Mouse (Mus musculus): ENCODE data around the gene Plekhh1. TPM values are rescaled to one million over a fixed set of nuclear protein-coding genes. Genes with fewer than 3 reads are reported as not detected.

Gene Plekhh1
- total RNA-seq (2015) (0.76 and 0.96 TPM in 2 replicates), total RNA-seq (2017) (0.37 and 0.98 TPM in 2 replicates)

GRCm38 (mm10) chr12:79028911-79029861 is at the start of gene Plekhh1:
Gene Plekhh1, plus strand, starts transcription at chr12:79029163.
- peak; percentile 90 for ATAC-seq (ENCODE audit: poor library complexity, severe bottlenecking)

DNA sequence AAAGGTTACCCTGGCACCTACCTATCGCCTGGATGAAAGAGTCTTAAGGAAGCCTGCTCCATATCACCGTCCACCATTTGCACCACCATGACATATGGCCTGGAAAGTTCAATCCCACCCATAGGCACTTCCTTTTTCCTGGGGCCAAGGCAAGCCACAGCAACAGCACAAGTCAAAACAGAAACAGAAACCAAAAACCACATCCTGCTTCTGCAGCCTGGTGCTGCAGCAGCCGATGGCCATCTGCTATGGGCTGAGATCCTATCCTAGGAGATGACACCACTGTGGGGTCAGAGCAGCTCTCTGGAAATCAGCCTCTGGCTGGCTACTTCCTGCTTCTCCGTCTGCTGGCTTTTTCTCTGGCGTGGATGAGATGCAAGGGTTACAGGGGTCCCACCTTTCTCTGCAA is 48.3 kb upstream of the Plekhh1 start:
- ATAC-seq (ENCODE audit: poor library complexity, severe bottlenecking), result peak; percentile 94

GRCm38 (mm10) chr12:78981131-78981530 is 47.8 kb upstream of the Plekhh1 start:
- ATAC-seq (ENCODE audit: poor library complexity, severe bottlenecking), result 0 out of 2 replicates have a peak, but pooled peaks have one; percentile 9

- ATAC-seq (ENCODE audit: poor library complexity, severe bottlenecking), result no peak
Measured at GRCm38 (mm10) chr12:78981938-78982825, 46.8 kb upstream of the Plekhh1 start.

DNA sequence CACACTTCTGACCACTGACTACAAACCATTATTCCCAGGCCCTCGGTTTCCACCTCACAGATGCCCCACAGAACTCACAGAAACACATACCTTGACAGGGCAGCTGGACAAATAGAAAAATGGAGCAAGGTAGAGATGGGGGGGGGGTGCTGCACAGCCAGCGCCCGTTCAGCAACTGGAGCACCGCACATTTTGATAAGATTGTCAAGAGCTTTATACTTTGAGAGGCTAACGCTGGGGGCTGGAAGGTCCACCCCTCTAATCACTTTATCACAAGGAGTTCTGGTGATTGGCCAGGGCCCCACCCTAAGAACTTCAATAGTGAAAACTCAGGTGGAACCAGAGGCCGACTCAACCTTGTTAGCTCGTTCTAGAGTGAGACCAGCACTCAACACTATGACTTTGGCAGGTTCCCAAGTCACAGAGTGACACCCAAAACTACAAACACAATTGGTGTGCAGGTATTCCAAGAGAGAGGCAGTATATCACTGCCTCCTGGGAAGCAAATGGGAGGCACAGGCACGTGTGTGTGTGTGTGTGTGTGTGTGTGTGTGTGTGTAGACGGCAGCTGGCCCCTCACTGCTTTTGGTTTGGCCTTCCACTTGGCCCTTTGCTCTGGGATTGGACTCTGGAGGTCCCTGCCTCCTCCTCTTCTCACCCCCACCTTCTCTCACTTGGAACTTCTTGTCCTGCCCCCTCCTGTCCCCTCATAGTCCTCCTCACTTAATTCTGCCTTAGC is 45.5 kb upstream of the Plekhh1 start:
- no peak for ATAC-seq (ENCODE audit: poor library complexity, severe bottlenecking)

DNA sequence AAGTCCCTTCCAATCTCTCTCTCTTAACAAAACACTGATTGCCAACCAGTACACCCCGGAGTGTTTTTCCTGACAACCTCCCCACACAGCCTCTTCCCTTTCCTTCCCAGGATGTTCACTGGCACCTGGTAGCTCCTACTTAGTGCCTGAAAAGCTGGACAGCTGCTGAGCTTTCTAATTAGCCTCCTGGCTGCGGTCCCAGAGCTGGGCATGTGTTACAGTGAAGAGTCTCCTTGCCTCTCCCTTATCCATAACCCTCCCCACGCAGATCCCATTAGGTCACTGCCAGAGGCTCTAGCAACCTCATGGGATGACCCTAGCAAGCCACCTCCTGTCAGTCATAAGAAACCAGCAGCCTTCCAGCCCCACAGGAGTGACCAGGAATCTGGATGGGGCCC is 44.9 kb upstream of the Plekhh1 start:
- no peak for ATAC-seq (ENCODE audit: poor library complexity, severe bottlenecking)

- ATAC-seq (ENCODE audit: poor library complexity, severe bottlenecking), result no peak
Measured at GRCm38 (mm10) chr12:78987581-78988081, 41.3 kb upstream of the Plekhh1 start.

DNA sequence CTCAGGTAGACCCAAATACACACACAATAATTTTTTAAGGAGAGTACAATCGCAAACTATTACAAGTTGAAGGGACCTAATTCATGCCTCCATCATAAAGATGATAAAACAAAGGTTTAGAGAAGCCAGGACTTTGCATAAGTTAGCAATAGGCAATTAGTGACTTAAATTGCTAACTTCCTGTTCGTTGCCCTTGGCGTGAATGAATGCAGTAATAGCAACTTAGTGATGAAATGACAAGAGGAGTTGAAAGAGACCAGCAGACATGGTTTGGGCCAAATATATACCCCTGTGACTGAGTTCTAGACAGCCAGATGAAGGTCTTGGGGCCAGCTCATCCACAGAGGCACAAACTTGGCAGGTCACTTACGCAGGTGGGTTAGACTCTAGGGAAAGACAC is 32.7 kb upstream of the Plekhh1 start:
- peak; percentile 56 for ATAC-seq (ENCODE audit: poor library complexity, severe bottlenecking)

DNA sequence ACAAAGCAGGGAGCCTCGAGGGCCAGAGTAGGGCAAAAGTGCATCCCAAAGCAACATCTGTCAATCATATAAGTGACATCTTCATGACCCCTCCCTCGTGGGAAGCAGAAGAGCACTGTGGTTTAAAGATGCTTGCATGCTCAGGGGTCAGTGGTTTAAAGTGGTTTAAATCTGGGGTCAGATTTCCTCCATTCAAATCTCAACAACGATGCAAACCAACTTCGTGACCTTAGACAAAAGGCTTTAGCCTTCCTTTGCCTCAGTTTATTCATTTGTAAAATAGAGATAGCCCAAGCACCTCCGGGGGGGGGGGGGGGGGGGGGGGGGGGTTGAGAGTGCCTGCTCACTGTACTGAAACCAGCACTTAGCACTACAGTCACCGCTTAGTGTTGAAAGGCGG is 32.3 kb upstream of the Plekhh1 start:
- ATAC-seq (ENCODE audit: poor library complexity, severe bottlenecking), result no peak

DNA sequence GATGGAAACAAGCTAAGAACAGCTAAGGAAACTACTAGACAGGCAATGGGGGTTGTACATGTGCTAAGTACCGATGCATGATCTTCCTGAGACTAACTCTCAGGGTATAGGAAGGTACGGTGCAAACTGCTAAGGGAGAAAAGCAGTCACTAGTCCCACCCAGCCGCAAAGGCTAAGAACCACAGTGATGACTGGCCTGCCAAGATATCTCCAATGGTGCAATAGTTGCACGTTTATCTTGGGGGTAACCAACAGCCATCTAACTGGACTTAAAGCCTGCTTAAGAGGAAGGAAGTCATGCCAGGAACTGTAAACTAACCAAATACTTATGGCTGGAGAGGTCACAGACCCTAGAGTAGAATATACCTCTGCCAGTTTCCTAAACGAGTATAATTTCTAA is 26.6 kb upstream of the Plekhh1 start:
- ATAC-seq (ENCODE audit: poor library complexity, severe bottlenecking), result peak; percentile 62

GRCm38 (mm10) chr12:79002978-79003377 is 26.0 kb upstream of the Plekhh1 start:
- no peak for ATAC-seq (ENCODE audit: poor library complexity, severe bottlenecking)

DNA sequence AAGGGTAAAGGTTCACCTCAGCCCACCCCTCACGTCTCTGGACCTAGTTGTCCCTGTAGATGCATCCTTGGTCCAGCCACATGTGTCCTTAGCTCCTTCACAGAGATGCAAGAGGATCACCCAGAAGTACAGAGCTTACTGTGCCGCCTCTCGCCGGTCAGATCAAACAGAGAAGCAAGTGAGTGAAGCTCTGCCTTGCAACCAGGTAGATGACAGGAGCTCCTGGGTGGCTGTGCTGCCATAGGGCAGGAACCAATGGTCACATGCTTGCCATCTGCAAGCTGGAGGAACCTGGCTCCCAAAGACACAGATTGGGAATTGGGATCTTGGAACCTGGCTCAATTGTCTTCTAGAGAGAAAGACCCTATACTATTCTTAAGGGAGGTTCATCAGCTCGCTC is 23.5 kb upstream of the Plekhh1 start:
- no peak for ATAC-seq (ENCODE audit: poor library complexity, severe bottlenecking)

GRCm38 (mm10) chr12:79006076-79006475 is 22.9 kb upstream of the Plekhh1 start:
- ATAC-seq (ENCODE audit: poor library complexity, severe bottlenecking), result no peak

GRCm38 (mm10) chr12:79006478-79007125 is 22.4 kb upstream of the Plekhh1 start:
- ATAC-seq (ENCODE audit: poor library complexity, severe bottlenecking), result peak; percentile 76

DNA sequence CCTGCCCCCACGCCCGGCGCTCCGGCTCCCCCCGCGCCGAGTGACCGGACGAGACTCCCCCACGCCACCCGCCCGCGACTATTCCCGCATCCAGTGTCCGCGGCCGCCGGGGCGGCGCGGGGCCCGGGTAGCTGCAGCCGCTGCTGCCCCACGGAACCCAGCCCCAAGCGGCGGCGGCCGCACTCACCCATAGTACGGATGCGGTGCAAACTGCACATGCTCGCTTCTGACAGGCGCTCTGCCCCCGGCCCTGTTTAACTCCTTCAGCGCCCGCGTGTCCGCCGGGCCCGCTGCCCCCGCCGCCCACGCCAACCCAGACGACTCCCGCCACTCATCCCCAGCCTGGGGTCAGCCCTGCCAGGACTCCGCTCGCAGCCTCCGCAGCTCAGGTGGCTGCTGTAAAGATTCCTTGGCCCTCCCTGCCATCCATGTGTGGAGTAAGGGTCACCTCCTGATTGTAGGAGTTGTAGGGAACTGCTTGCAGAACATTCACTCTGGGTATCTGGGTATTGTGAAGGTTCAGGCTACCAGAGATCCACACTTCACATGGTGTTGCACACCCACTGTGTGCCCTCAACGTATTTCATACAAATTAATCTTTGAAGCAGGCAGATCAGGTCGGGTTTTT is 21.7 kb upstream of the Plekhh1 start, which contains the start of gene Tmem229b:
Gene Tmem229b (minus strand): TSS at position 502 of the 628 bp plus-strand sequence.
- peak; percentile 55 for ATAC-seq (ENCODE audit: poor library complexity, severe bottlenecking)

DNA sequence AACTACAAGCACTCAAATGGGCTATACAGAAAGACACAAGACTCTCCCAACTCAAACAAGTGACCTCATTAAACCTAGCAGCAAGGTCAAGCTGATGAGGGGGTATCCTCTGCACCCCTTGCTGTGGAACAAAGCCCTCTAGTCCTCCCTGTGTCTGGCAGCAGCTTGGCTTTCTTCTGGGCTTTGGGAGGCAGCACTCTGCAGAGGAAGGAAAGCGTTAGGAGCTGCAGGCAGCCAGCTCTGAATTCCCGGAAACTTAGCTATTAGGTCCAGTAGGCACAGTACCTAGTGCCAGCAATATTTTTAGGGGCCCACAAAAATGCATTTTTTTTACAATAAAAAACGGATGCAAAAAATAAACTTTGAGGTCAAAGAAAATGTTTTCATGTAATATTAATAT is 18.4 kb upstream of the Plekhh1 start:
- ATAC-seq (ENCODE audit: poor library complexity, severe bottlenecking), result no peak

- no peak for ATAC-seq (ENCODE audit: poor library complexity, severe bottlenecking)
Measured at GRCm38 (mm10) chr12:79016109-79016508, 12.9 kb upstream of the Plekhh1 start.

- peak; percentile 98 for ATAC-seq (ENCODE audit: poor library complexity, severe bottlenecking)
Measured at GRCm38 (mm10) chr12:79017994-79018399, 11.0 kb upstream of the Plekhh1 start.

DNA sequence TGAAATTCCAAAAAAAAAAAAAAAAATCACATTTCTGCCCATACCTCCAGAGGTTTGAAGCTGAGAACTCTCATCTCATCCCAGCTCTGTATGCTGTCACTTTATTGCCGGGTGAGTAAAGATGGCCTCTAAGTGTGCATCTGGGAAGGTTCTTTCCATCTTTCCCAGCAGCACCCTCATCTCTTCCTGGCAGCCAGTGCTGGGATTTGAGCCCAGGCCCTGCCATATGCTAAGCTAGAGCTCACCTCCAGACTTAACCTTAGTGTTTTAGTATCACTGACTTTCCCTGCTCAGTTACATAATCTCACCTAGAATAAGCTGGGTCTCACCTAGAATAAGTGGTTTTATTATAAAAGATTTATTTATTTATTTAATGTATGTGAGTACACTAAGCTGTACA is 7.1 kb upstream of the Plekhh1 start:
- ATAC-seq (ENCODE audit: poor library complexity, severe bottlenecking), result no peak

All from megakaryocyte, adult 5-6 weeks (primary cell).